21 mouse cellular contexts compared by ENCODE assay signal in genomic region chr3:60565950-60566349, GRCm38 (mm10).
A peak's percentile ranks its signal among the peaks of the same experiment; 100 is the strongest.
DNase-seq lines count a peak whose midpoint lies in the region; ATAC-seq and TF ChIP-seq lines count a peak whose summit lies in the region.
"Had no signal": no experiment of that assay in that cellular context is flagged by ENCODE, and none has a peak within 500 bp of the region (broad histone marks: within the 10 kb centered on the region; RNA-seq: fewer than 3 reads in every experiment).

No protein-coding gene starts in this region.

- in situ Hi-C loops in CH12.LX (cut with MboI; ENCODE audit: low pct_ligation_motif_present, low pct_unique_long_range_greater_than_20kb, low sequenced_read_pairs): no loop called here

- no peak for DNase-seq in hindbrain, postnatal 0 days (ENCODE audit: low spot score)
- DNase-seq in hindbrain, embryonic 14.5 days (ENCODE audit: low spot score): no peak
- no peak for DNase-seq in CH12.LX (ENCODE audit: extremely low read depth)
- DNase-seq in urinary bladder, postnatal 10 days (ENCODE audit: low spot score): no peak
- no peak for DNase-seq in frontal cortex, postnatal 25 days (ENCODE audit: low spot score in 2 of 2)
- DNase-seq: adrenal gland, adult 8-10 months; B cell, adult 2 months; cerebellum, adult 18-20 months; cerebellum, postnatal 14 days; embryo, embryonic 11 days; gastrocnemius, postnatal 14 days; kidney, adult 18-20 months; thymus, postnatal 36 days had no signal

- no peaks in the 10 kb centered on the region for H3K9me3 ChIP-seq in hindbrain, postnatal 0 days (ENCODE audit: low read length)
- H3K9me3 ChIP-seq in hindbrain, embryonic 14.5 days (ENCODE audit: control insufficient read depth, low read length): no peaks in the 10 kb centered on the region
- no peaks in the 10 kb centered on the region for H3K9me3 ChIP-seq in CH12.LX (replicated peaks; ENCODE audit: low read length)
- H3K9me3 ChIP-seq in intestine, embryonic 16.5 days (ENCODE audit: control insufficient read depth, low read length): no peaks in the 10 kb centered on the region
- H3K9me3 ChIP-seq: embryonic facial prominence, embryonic 13.5 days; forebrain, embryonic 15.5 days; hindbrain, embryonic 10.5 days; stomach, embryonic 15.5 days had no signal

- H3K79me2 ChIP-seq in CH12.LX (replicated peaks; ENCODE audit: control insufficient read depth, extremely low read depth, insufficient read depth, poor library complexity, severe bottlenecking): peaks cover 81% of the 10 kb centered on the region

- WGBS in hindbrain, postnatal 0 days: 77% methylated on average over 3 of the region's 3 CpGs
- WGBS in hindbrain, embryonic 14.5 days: 75% methylated on average over 3 of the region's 3 CpGs
- 66% methylated on average over 3 of the region's 3 CpGs for WGBS in intestine, embryonic 16.5 days

- peaks cover 25% of the 10 kb centered on the region for H3K4me1 ChIP-seq in hindbrain, postnatal 0 days (ENCODE audit: insufficient read depth, low read length)
- peaks cover 48% of the 10 kb centered on the region for H3K4me1 ChIP-seq in hindbrain, embryonic 14.5 days (replicated peaks; ENCODE audit: control insufficient read depth, insufficient read depth, low read length)
- peaks cover 14 to 88% of the 10 kb centered on the region in 2 experiments for H3K4me1 ChIP-seq in CH12.LX (ENCODE audit: control insufficient read depth in 1 of 2, insufficient read depth in 2 of 2)
- H3K4me1 ChIP-seq in cortical plate, adult 2 months (ENCODE audit: control insufficient read depth, insufficient read depth, low read length): peaks cover 19% of the 10 kb centered on the region
- H3K4me1 ChIP-seq in intestine, embryonic 16.5 days (ENCODE audit: control insufficient read depth, insufficient read depth, low read length): peaks cover 18% of the 10 kb centered on the region; the same call in 1 of the 2 replicates

- TF ChIP-seq RAD21 in CH12.LX (IDR thresholded peaks at IDR 0.05; ENCODE audit: low read depth, low read length): no peak

- no peaks in the 10 kb centered on the region for H3K36me3 ChIP-seq in hindbrain, postnatal 0 days (ENCODE audit: insufficient read depth, low read length)
- no peaks in the 10 kb centered on the region for H3K36me3 ChIP-seq in hindbrain, embryonic 14.5 days (replicated peaks; ENCODE audit: control insufficient read depth, insufficient read depth)
- H3K36me3 ChIP-seq in CH12.LX (replicated peaks in 1 of 2; ENCODE audit: control insufficient read depth in 1 of 2, insufficient read depth in 1 of 2, low read length in 1 of 2): peaks cover 12 to 45% of the 10 kb centered on the region in 2 experiments
- no peaks in the 10 kb centered on the region for H3K36me3 ChIP-seq in intestine, embryonic 16.5 days (ENCODE audit: control insufficient read depth, insufficient read depth, low read length)
- H3K36me3 ChIP-seq: embryonic facial prominence, embryonic 13.5 days; forebrain, embryonic 15.5 days; hindbrain, embryonic 10.5 days; stomach, embryonic 15.5 days had no signal

- no peak for TF ChIP-seq EP300 in CH12.LX (IDR thresholded peaks at IDR 0.05; ENCODE audit: low read length)

- H3K27ac ChIP-seq in hindbrain, postnatal 0 days: no peak overlapping the region
- H3K27ac ChIP-seq in hindbrain, embryonic 14.5 days: no peak overlapping the region
- peak overlapping the region; percentile 63 for H3K27ac ChIP-seq in CH12.LX (ENCODE audit: insufficient read depth, low read depth)
- peak overlapping the region; percentile 32; the same call in 1 of the 2 replicates for H3K27ac ChIP-seq in cortical plate, adult 2 months (ENCODE audit: insufficient read depth, low read length)
- 0 out of 2 replicates have a peak overlapping the region, but pooled peaks have one; percentile 26 for H3K27ac ChIP-seq in intestine, embryonic 16.5 days (ENCODE audit: low read length)
- H3K27ac ChIP-seq: embryonic facial prominence, embryonic 13.5 days; forebrain, embryonic 15.5 days; hindbrain, embryonic 10.5 days; macrophage; stomach, embryonic 15.5 days had no signal

- ATAC-seq in hindbrain, postnatal 0 days: peak; percentile 39; the same call in 1 of the 2 replicates
- no peak for ATAC-seq in hindbrain, embryonic 14.5 days (ENCODE audit: low FRiP score)
- ATAC-seq in intestine, embryonic 16.5 days: peak; percentile 60
- ATAC-seq: activated CD4-positive, CD25-positive, alpha-beta regulatory T cell, adult 4 months; forebrain, embryonic 15.5 days had no signal

- dilution Hi-C loops in CH12.LX (cut with MboI; ENCODE audit: extremely low pct_ligation_motif_present, extremely low pct_unique_long_range_greater_than_20kb, low sequenced_read_pairs): no loop called here

- no peak for TF ChIP-seq CTCF in hindbrain, postnatal 0 days (IDR thresholded peaks at IDR 0.05; ENCODE audit: low read depth)
- no peak for TF ChIP-seq CTCF in CH12.LX (conservative IDR thresholded peaks at IDR 0.05 in 1 of 2, IDR thresholded peaks at IDR 0.05 in 1 of 2; ENCODE audit: low read depth in 2 of 2, low read length in 2 of 2)
- TF ChIP-seq CTCF in cortical plate, adult 2 months (IDR thresholded peaks at IDR 0.05; ENCODE audit: extremely low read depth, insufficient read depth, low read length): no peak

- H3K9ac ChIP-seq in hindbrain, postnatal 0 days (replicated peaks; ENCODE audit: low read length): no peak overlapping the region
- H3K9ac ChIP-seq in hindbrain, embryonic 14.5 days: no peak overlapping the region
- H3K9ac ChIP-seq in CH12.LX (ENCODE audit: insufficient read depth, low read depth): no peak overlapping the region
- no peak overlapping the region for H3K9ac ChIP-seq in intestine, embryonic 16.5 days (ENCODE audit: low read depth, low read length)
- H3K9ac ChIP-seq: embryonic facial prominence, embryonic 13.5 days; forebrain, embryonic 15.5 days; stomach, embryonic 15.5 days had no signal

- no peaks in the 10 kb centered on the region for H3K27me3 ChIP-seq in hindbrain, postnatal 0 days (ENCODE audit: insufficient read depth, low read length)
- no peaks in the 10 kb centered on the region for H3K27me3 ChIP-seq in hindbrain, embryonic 14.5 days (ENCODE audit: control insufficient read depth, insufficient read depth, low read length)
- H3K27me3 ChIP-seq in CH12.LX (replicated peaks): no peaks in the 10 kb centered on the region
- no peaks in the 10 kb centered on the region for H3K27me3 ChIP-seq in intestine, embryonic 16.5 days (replicated peaks; ENCODE audit: control insufficient read depth, insufficient read depth, low read length)
- H3K27me3 ChIP-seq: embryonic facial prominence, embryonic 13.5 days; forebrain, embryonic 15.5 days; stomach, embryonic 15.5 days had no signal

- no peak for TF ChIP-seq POLR2A in CH12.LX (IDR thresholded peaks at IDR 0.05; ENCODE audit: low read depth, low read length)
- TF ChIP-seq POLR2A in cortical plate, adult 2 months (IDR thresholded peaks at IDR 0.05; ENCODE audit: extremely low read depth, insufficient read depth, low read length): no peak

- H3K4me2 ChIP-seq in hindbrain, postnatal 0 days (ENCODE audit: low read depth, low read length): no peak overlapping the region
- H3K4me2 ChIP-seq in hindbrain, embryonic 14.5 days (replicated peaks): no peak overlapping the region
- H3K4me2 ChIP-seq in CH12.LX (ENCODE audit: insufficient read depth, low read depth, poor library complexity, severe bottlenecking): no peak overlapping the region
- H3K4me2 ChIP-seq in intestine, embryonic 16.5 days (ENCODE audit: low read depth, low read length): no peak overlapping the region
- H3K4me2 ChIP-seq: embryonic facial prominence, embryonic 13.5 days; forebrain, embryonic 15.5 days; stomach, embryonic 15.5 days had no signal

- H3K4me3 ChIP-seq in hindbrain, postnatal 0 days (ENCODE audit: low read length): no peak overlapping the region
- no peak overlapping the region for H3K4me3 ChIP-seq in hindbrain, embryonic 14.5 days (replicated peaks; ENCODE audit: low read length)
- H3K4me3 ChIP-seq in CH12.LX (replicated peaks in 1 of 3; ENCODE audit: low read depth in 2 of 3, low read length in 2 of 3, poor library complexity in 1 of 3): no peak overlapping the region
- H3K4me3 ChIP-seq in cortical plate, adult 2 months (ENCODE audit: insufficient read depth, low read length): no peak overlapping the region
- no peak overlapping the region for H3K4me3 ChIP-seq in intestine, embryonic 16.5 days (ENCODE audit: low read length)
- H3K4me3 ChIP-seq: embryonic facial prominence, embryonic 13.5 days; forebrain, embryonic 15.5 days; hindbrain, embryonic 10.5 days; stomach, embryonic 15.5 days had no signal

TF ChIP-seq in CH12.LX, 34 proteins besides CTCF, POLR2A, EP300 and RAD21:
- TF ChIP-seq ELF1 (IDR thresholded peaks at IDR 0.05; ENCODE audit: low read depth, low read length) (no peak), MXI1 (IDR thresholded peaks at IDR 0.05; ENCODE audit: low read depth, low read length) (no peak), CHD1 (IDR thresholded peaks at IDR 0.05; ENCODE audit: low read depth, low read length) (no peak), IRF4 (IDR thresholded peaks at IDR 0.05; ENCODE audit: low read depth, low read length) (no peak), NELFE (IDR thresholded peaks at IDR 0.05; ENCODE audit: low read depth, low read length) (no peak), ZKSCAN1 (IDR thresholded peaks at IDR 0.05; ENCODE audit: borderline replicate concordance, low read depth, low read length) (no peak), NRF1 (IDR thresholded peaks at IDR 0.05; ENCODE audit: low read depth, low read length) (no peak)
TF ChIP-seq in CH12.LX: peak in this region for 0.

Comparison
In these comparisons a context has a peak if more than half of its experiments do, and no peak if none do; other contexts are left out.
1. H3K27ac ChIP-seq: peak in CH12.LX (single experiment), cortical plate, adult 2 months (single experiment) and intestine, embryonic 16.5 days (single experiment); none in hindbrain, postnatal 0 days (single experiment) and hindbrain, embryonic 14.5 days (single experiment).